Mouse (Mus musculus) embryonic facial prominence, embryonic 12.5 days (tissue): ENCODE data around the gene Serpine1. TPM values are rescaled to one million over a fixed set of nuclear protein-coding genes. Genes with fewer than 3 reads are reported as not detected.

Source experiments
- ATAC-seq: fragments of 200-750 bp; cut with Nextera tagmentation; 2 replicates; pipeline ENCODE4 v1.8.0; 2017; ENCODE audit not compliant: insufficient number of reproducible peaks, insufficient read depth, low FRiP score, low TSS enrichment
- H3K27ac ChIP-seq: fragments of 300-500 bp; sonication (generic); 2 replicates; pipeline ENCODE4 v1.5.1; 2016; ENCODE audit warnings: mild to moderate bottlenecking
- H3K27me3 ChIP-seq: fragments of 300-500 bp; sonication (generic); 2 replicates; pipeline ENCODE4 v1.6.1; 2016; ENCODE audit warnings: mild to moderate bottlenecking, moderate library complexity
- H3K36me3 ChIP-seq: fragments of 300-500 bp; sonication (generic); 2 replicates; pipeline ENCODE4 v1.6.1; 2016; ENCODE audit warnings: mild to moderate bottlenecking
- H3K4me1 ChIP-seq: fragments of 300-500 bp; sonication (generic); 2 replicates; pipeline ENCODE4 v1.6.1; 2016
- H3K4me2 ChIP-seq: fragments of 300-500 bp; sonication (generic); replicated peaks from 2 replicates; pipeline ENCODE4 v1.6.1; 2016; ENCODE audit warnings: mild to moderate bottlenecking, moderate library complexity
- H3K4me3 ChIP-seq: fragments of 300-500 bp; sonication (generic); 2 replicates; pipeline ENCODE4 v1.5.1; 2016; ENCODE audit warnings: mild to moderate bottlenecking
- H3K9ac ChIP-seq: fragments of 300-500 bp; sonication (generic); 2 replicates; pipeline ENCODE4 v1.6.1; 2016; ENCODE audit warnings: mild to moderate bottlenecking, moderate library complexity
- H3K9me3 ChIP-seq: fragments of 300-500 bp; sonication (generic); 2 replicates; pipeline ENCODE4 v1.6.1; 2016; ENCODE audit warnings: mild to moderate bottlenecking, moderate library complexity
- WGBS: fragments of 180-500 bp; shearing (Covaris S2); methylation state at CpG from one replicate; pipeline ENCODE4 v1.1.7; 2016; 5-methylcytosine and 5-hydroxymethylcytosine counted together
- polyA plus RNA-seq: library from polyadenylated mRNA; unstranded; fragments of >200 nt; fragmentation: Nextera tagmentation; extraction: Ambion mirVana; gene quantifications from 2 replicates; pipeline ENCODE4 v1.2.1, GENCODE M21; 2016

The Serpine1 gene
- polyA plus RNA-seq, 1 experiment from 2014 or later = 0.36 TPM

DNA sequence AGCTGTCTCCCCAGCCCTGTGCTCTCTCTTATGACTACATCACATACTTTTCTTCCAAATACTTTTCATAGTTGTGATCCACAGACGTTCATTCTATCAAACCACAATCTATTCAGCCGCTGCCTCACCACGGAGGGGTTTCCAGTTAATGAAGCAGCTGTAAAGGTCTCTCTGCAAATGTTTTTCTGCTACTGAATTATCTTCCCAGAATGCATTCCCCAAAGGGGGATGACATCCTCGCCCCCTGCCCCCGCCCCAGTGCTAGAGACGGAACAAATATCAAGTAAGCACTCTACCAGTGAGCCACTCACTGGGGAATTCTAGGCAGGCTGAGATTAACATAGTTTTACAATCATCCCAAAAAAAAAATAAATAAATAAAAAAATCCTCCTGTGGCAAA is 36.0 kb upstream of the Serpine1 start:
- no peak for ATAC-seq
- Histone ChIP-seq H3K9ac (no peak overlapping the region), H3K4me3 (no peak overlapping the region), H3K9me3 (no peaks in the 10 kb centered on the region), H3K36me3 (peaks cover 8% of the 10 kb centered on the region; the same call in 1 of the 2 replicates), H3K27me3 (no peaks in the 10 kb centered on the region; the same call in 1 of the 2 replicates), H3K27ac (no peak overlapping the region), H3K4me1 (0 out of 2 replicates have a peak, but pooled peaks cover 2% of the 10 kb centered on the region), H3K4me2 (no peak overlapping the region)
- 62% methylated on average over 6 of the region's 6 CpGs for WGBS

DNA sequence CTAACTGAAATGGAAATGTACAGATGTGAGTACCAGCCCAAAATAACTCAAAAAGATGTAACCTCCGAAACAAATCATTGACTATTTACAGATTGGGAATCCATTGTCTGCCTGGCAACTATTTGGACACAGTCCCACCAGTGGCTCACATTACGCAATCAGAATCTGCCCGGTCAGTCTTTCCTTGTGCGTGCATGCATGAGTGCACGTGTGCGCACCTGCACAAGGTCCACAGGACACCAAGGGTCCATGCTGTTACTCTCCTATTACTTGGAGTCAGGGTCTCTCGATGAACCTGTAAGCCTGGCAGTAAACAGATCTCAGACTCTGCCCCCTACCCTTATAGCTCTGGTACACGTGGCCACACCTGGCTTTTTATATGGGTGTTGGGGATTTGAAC is 35.6 kb upstream of the Serpine1 start:
- Histone ChIP-seq H3K9me3 (no peaks in the 10 kb centered on the region), H3K4me3 (no peak overlapping the region), H3K4me2 (no peak overlapping the region), H3K27ac (no peak overlapping the region), H3K9ac (no peak overlapping the region), H3K27me3 (no peaks in the 10 kb centered on the region; the same call in 1 of the 2 replicates), H3K4me1 (0 out of 2 replicates have a peak, but pooled peaks cover 6% of the 10 kb centered on the region), H3K36me3 (peaks cover 3% of the 10 kb centered on the region; the same call in 1 of the 2 replicates)
- 74% methylated on average over 8 of the region's 8 CpGs for WGBS
- no peak for ATAC-seq

DNA sequence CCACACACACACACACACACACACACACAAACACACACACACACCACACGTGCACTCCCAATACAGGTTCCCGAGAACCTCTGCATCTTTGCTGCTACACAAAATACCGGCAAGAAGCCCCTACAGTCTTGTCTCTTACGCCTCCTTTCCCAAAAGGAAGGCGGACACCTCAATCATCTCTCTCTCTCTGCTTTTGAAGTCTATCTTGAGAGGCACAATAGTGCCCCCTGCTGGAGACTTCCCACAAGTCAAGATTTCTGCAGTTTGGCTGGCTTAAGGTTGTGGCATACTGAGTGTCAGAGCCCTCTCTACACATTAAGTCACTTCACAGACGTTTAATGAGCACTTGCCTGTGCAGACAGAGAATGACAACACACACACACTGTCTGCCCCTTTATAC is 35.0 kb upstream of the Serpine1 start:
- H3K4me1 ChIP-seq = 0 out of 2 replicates have a peak, but pooled peaks cover 7% of the 10 kb centered on the region
- no peak overlapping the region for H3K4me3 ChIP-seq
- no peak for ATAC-seq
- H3K36me3 ChIP-seq = no peaks in the 10 kb centered on the region
- WGBS = 10% methylated on average over 6 of the region's 6 CpGs
- no peak overlapping the region for H3K4me2 ChIP-seq
- no peak overlapping the region for H3K9ac ChIP-seq
- no peaks in the 10 kb centered on the region; the same call in 1 of the 2 replicates for H3K27me3 ChIP-seq
- H3K9me3 ChIP-seq = no peaks in the 10 kb centered on the region
- H3K27ac ChIP-seq = no peak overlapping the region

DNA sequence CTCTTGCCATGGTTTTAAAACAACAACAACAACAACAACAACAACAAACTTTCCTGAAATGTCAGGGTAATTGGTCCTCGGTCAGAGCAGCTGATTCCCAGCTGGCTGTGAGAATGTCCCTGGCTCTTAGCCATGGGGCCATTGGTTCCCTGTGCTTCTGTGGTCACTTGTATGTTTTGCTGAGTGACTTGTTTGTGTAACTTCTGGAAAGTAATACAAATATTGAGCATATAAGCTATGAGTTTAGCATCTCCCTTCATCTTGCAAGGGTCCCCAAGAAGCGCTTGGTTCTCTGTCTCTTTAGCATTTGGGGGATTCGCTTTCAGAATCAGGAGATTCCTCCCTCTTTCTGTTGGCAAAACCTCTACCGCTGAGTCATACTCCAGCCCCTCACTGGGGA is 34.4 kb upstream of the Serpine1 start:
- WGBS = 77% methylated on average over 4 of the region's 4 CpGs
- no peaks in the 10 kb centered on the region for H3K36me3 ChIP-seq
- no peak overlapping the region for H3K9ac ChIP-seq
- no peak for ATAC-seq
- no peak overlapping the region for H3K27ac ChIP-seq
- no peaks in the 10 kb centered on the region for H3K9me3 ChIP-seq
- H3K4me1 ChIP-seq = 0 out of 2 replicates have a peak, but pooled peaks cover 7% of the 10 kb centered on the region
- H3K4me2 ChIP-seq = no peak overlapping the region
- no peak overlapping the region for H3K4me3 ChIP-seq
- H3K27me3 ChIP-seq = no peaks in the 10 kb centered on the region; the same call in 1 of the 2 replicates

DNA sequence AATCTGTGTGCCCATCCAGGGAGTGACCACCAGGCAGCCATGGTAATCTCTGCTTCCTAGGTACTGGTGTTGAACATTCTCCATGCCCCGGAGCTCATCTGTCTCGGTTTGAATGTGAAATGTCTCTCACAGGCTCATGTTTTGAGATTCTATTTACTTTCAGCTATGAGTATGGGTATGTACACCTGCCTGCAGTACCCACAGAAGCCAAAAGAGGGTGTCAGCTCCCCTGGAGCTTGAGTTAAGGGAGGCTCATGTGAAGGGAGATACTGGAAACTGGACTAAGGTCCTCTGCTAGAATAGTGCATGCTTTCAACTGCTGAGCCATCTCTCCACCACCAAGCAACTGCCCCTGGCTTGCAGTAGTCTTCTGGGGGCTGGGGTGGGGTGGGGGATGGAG is 31.9 kb upstream of the Serpine1 start:
- Histone ChIP-seq H3K4me3 (no peak overlapping the region), H3K9me3 (no peaks in the 10 kb centered on the region), H3K4me2 (no peak overlapping the region), H3K4me1 (0 out of 2 replicates have a peak, but pooled peaks cover 7% of the 10 kb centered on the region), H3K27me3 (no peaks in the 10 kb centered on the region; the same call in 1 of the 2 replicates), H3K36me3 (no peaks in the 10 kb centered on the region), H3K27ac (no peak overlapping the region), H3K9ac (no peak overlapping the region)
- 81% methylated on average over 2 of the region's 2 CpGs for WGBS
- ATAC-seq = no peak

DNA sequence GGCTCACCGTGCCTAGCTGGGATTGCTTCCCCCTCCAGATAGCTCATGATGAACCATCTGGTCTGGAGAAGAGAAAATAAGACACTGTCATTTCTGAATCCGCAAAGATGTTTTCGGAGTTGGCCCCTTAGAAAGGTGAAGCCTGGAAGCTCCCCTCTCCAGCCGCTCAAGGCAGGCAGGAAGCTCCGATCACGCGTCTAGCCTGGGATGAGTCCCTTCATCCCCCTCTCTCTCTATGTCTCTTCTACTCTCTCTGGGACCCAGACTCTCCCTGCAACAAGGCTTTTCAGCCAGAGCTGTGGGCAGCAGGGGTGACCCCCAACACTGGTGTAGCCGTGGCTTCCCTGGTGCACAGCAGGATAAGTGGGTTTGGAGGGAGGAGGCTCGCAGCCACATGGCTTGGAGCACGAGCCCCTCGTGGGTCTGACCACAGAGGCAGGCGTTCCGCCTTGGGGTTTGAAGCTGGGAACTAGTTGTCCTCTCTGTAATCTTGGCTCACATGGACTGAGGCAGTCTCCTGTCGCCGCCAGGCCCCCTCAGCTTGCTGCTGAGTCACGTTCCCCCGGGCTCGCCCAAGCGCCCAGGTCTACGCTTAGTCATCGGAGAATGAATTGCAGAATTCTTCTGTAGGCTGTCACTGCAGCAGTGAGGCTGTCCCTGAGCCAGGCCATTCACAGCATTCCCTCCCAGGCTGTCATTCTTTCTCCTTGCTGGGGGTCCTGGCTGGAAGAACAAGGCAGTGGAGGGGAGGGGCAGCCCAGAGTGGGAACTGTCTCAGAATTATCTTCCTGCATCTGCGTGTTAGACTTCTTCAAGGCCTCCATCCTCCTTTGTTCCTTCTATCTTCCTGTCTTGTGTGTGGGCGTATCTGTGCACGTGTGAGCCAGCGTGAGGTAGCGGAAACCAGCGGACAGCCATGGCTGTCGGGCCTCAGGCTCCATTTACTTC is 30.8 kb upstream of the Serpine1 start:
- H3K4me1 ChIP-seq = 0 out of 2 replicates have a peak, but pooled peaks cover 7% of the 10 kb centered on the region
- ATAC-seq = 0 out of 2 replicates have a peak, but pooled peaks have one; percentile 62
- WGBS = 65% methylated on average over 28 of the region's 28 CpGs
- H3K4me2 ChIP-seq = no peak overlapping the region
- no peaks in the 10 kb centered on the region for H3K9me3 ChIP-seq
- no peaks in the 10 kb centered on the region for H3K36me3 ChIP-seq
- no peak overlapping the region for H3K4me3 ChIP-seq
- H3K9ac ChIP-seq = no peak overlapping the region
- H3K27ac ChIP-seq = no peak overlapping the region
- H3K27me3 ChIP-seq = no peaks in the 10 kb centered on the region

DNA sequence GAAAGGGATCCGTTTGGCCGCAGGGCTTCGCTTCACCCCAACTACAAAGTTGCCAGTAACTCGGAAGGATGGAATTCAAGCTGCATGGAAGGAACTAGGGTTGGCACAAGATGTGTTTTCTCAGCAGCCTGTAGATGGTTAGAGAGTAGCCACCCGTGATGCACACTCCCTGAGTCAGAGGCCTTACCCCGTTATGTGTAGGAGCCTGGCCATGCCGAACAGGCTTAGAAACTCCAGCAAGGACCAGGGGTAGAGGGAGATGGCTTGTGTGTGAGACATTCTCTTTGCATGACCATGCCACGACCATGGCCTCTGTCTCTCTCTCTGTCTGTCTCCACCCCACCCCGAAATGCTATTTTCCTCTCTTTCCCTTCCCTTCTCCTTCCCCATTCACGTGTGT is 30.0 kb upstream of the Serpine1 start:
- 77% methylated on average over 10 of the region's 10 CpGs for WGBS
- Histone ChIP-seq H3K9ac (no peak overlapping the region), H3K4me2 (no peak overlapping the region), H3K4me3 (no peak overlapping the region), H3K9me3 (no peaks in the 10 kb centered on the region), H3K27me3 (no peaks in the 10 kb centered on the region), H3K4me1 (0 out of 2 replicates have a peak, but pooled peaks cover 7% of the 10 kb centered on the region), H3K36me3 (no peaks in the 10 kb centered on the region), H3K27ac (no peak overlapping the region)
- ATAC-seq = no peak

DNA sequence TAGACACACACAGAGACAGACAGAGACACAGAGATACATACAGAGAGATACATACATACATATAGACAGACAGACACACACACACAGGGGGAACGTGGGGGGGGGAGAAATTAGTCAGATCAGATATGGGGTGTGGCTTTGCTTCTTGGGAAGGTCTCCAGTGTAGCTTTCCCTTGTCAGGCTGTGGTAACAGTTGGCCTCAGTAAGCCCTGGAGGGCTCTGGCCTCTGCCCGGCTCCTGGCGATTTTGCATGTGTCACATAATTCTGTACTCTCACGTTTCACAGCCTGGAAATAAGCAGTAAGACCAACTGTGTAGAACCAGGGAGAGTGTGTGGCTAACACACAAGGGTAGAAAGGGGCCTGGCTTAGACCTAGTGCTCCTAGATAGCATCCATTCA is 28.6 kb upstream of the Serpine1 start:
- 39% methylated on average over 4 of the region's 4 CpGs for WGBS
- Histone ChIP-seq H3K9me3 (no peaks in the 10 kb centered on the region), H3K36me3 (no peaks in the 10 kb centered on the region), H3K27me3 (no peaks in the 10 kb centered on the region), H3K9ac (peak overlapping the region; percentile 19; the same call in 1 of the 2 replicates), H3K4me2 (no peak overlapping the region), H3K27ac (no peak overlapping the region), H3K4me3 (no peak overlapping the region), H3K4me1 (0 out of 2 replicates have a peak, but pooled peaks cover 5% of the 10 kb centered on the region)
- ATAC-seq = no peak

DNA sequence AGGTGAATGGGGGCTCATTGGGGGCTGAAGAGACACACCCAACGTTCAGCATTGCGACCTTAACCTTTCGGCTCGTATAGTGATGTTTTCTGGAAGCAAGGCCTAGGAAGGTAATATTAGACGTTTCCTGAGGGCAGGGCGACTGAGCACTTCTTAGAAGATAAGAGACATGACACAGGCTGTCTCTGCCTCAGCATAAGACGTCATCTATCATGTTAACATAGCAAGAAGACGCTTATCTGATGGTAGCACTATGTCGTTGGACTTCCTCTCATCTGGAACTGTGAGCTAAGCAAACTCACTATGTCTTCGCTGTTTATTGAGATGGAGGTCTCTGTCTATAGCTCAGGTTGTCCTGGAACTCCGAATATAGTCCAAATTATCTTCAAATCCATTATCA is 26.4 kb upstream of the Serpine1 start:
- Histone ChIP-seq H3K27ac (no peak overlapping the region), H3K9me3 (no peaks in the 10 kb centered on the region), H3K4me1 (peaks cover 5% of the 10 kb centered on the region; the same call in 1 of the 2 replicates), H3K9ac (no peak overlapping the region), H3K36me3 (no peaks in the 10 kb centered on the region), H3K27me3 (no peaks in the 10 kb centered on the region), H3K4me2 (no peak overlapping the region), H3K4me3 (no peak overlapping the region)
- no peak for ATAC-seq
- 65% methylated on average over 11 of the region's 11 CpGs for WGBS

DNA sequence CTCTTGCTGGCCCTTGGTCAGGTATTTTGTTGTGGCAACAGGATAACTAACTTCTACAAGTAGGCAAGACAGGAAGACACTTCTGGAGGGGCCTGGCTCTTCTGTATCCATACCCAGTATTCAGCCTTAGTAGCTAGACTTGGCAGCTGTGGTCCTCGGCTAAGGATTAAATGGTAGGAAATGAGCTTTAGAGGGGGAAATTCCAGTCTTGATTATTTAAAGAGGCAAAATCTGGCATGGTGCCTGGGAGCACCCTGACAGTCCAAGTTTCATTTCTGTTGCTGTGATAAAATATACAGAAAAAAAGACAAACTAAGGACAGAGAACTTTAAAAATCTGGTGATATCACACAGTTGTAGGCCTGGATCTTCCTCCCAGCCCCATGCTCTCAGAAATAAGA is 24.0 kb upstream of the Serpine1 start:
- WGBS = 67% methylated on average over 1 of the region's 1 CpGs
- Histone ChIP-seq H3K36me3 (no peaks in the 10 kb centered on the region), H3K4me2 (no peak overlapping the region), H3K9ac (no peak overlapping the region), H3K27me3 (no peaks in the 10 kb centered on the region), H3K4me3 (no peak overlapping the region), H3K9me3 (no peaks in the 10 kb centered on the region), H3K4me1 (peaks cover 5% of the 10 kb centered on the region; the same call in 1 of the 2 replicates), H3K27ac (no peak overlapping the region)
- ATAC-seq = no peak

DNA sequence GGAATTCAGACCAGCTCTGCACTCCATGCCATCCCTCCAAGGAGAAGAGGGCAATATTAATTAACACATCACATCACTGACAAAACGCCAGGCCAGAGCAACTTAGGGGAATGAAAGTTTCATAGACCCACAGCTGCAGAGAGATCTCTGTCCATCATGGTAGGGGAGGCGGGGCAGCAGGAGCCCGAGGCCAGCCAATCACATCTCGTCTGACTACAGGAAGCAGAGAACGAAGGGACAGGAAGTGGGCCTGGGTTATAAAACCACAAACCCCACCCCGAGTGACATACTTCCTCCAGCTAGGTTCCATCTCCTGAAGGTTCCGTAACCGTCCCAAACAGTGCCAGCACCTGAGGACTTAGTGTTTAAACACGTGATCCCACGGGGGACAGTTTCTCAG is 23.1 kb upstream of the Serpine1 start:
- ATAC-seq = no peak
- H3K4me3 ChIP-seq = no peak overlapping the region
- H3K36me3 ChIP-seq = no peaks in the 10 kb centered on the region
- H3K27ac ChIP-seq = no peak overlapping the region
- H3K4me1 ChIP-seq = peaks cover 5% of the 10 kb centered on the region; the same call in 1 of the 2 replicates
- H3K4me2 ChIP-seq = no peak overlapping the region
- H3K9me3 ChIP-seq = no peaks in the 10 kb centered on the region
- 90% methylated on average over 10 of the region's 10 CpGs for WGBS
- H3K27me3 ChIP-seq = no peaks in the 10 kb centered on the region
- no peak overlapping the region for H3K9ac ChIP-seq

DNA sequence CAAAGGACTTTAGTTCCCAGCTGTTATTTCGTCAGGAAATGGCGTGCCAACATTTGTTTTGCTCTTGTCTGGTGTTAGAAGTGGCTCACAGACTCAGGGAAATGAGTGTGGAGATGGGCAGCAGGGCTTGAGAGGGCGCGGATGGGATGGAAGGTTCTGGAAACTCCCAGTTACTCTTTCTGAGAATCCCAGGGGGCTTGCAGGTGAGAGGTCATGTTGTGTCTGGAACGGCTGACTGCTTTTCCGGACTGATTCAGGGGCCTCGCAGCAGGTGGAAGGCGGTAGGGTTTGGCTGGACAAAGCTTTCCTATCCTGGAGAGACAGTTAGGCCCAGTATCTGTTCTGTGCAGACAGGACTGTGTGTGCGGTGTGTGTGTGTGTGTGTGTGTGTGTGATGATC is 21.7 kb upstream of the Serpine1 start:
- H3K36me3 ChIP-seq = no peaks in the 10 kb centered on the region
- H3K4me3 ChIP-seq = no peak overlapping the region
- no peaks in the 10 kb centered on the region for H3K9me3 ChIP-seq
- WGBS = 73% methylated on average over 9 of the region's 9 CpGs
- H3K27ac ChIP-seq = no peak overlapping the region
- no peaks in the 10 kb centered on the region for H3K27me3 ChIP-seq
- no peak overlapping the region for H3K4me2 ChIP-seq
- no peak overlapping the region for H3K9ac ChIP-seq
- H3K4me1 ChIP-seq = peaks cover 5% of the 10 kb centered on the region; the same call in 1 of the 2 replicates
- no peak for ATAC-seq
